In the genomic region with DNA sequence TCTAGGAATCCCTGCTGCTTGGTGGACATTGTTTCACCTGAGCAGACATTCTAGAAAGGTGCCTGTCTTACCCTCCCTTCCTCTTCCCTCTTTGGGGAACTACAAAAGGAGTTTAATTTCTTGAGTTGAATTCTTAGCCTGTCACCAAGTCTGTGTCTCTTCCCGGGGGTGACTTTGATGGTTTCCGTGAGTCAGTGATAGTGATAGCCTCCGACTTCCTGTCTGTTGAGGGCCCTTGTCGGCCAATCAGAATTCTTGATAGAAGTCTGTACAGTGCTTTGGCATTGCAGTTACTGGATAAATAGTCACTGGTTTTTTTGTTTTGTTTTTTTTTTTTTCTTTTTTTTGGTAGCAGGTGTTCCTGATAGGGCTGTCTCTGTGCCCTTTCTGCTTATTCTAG, we compare ENCODE assay signal across 13 mouse cellular contexts.
A peak's percentile ranks its signal among the peaks of the same experiment; 100 is the strongest.
DNase-seq lines count a peak whose midpoint lies in the region; ATAC-seq and TF ChIP-seq lines count a peak whose summit lies in the region.
"Had no signal": no experiment of that assay in that cellular context is flagged by ENCODE, and none has a peak within 500 bp of the region (broad histone marks: within the 10 kb centered on the region; RNA-seq: fewer than 3 reads in every experiment).

No protein-coding gene starts in this region.

- no peak for TF ChIP-seq CTCF in MEL (IDR thresholded peaks at IDR 0.05 in 2 of 3, conservative IDR thresholded peaks at IDR 0.05 in 1 of 3; ENCODE audit: control insufficient read depth in 1 of 3, insufficient read depth in 1 of 3, low read depth in 2 of 3, low read length in 3 of 3, poor library complexity in 1 of 3, severe bottlenecking in 1 of 3)
- no peak for TF ChIP-seq CTCF in midbrain, postnatal 0 days (IDR thresholded peaks at IDR 0.05)
- no peak for TF ChIP-seq CTCF in gastrocnemius, adult 2 months (IDR thresholded peaks at IDR 0.05)

- no peak overlapping the region for H3K9ac ChIP-seq in heart, embryonic 14.5 days (ENCODE audit: low read length)
- H3K9ac ChIP-seq in MEL (ENCODE audit: control insufficient read depth, low read depth, low read length, poor library complexity, severe bottlenecking) = peak overlapping the region; percentile 15
- no peak overlapping the region for H3K9ac ChIP-seq in midbrain, postnatal 0 days (replicated peaks; ENCODE audit: low read length, poor library complexity, severe bottlenecking)
- H3K9ac ChIP-seq: limb, embryonic 12.5 days; midbrain, embryonic 15.5 days; stomach, embryonic 15.5 days had no signal

- H3K9me3 ChIP-seq in heart, embryonic 14.5 days (ENCODE audit: control insufficient read depth, low read length) = no peaks in the 10 kb centered on the region
- no peaks in the 10 kb centered on the region for H3K9me3 ChIP-seq in MEL (replicated peaks; ENCODE audit: insufficient read depth, low read length)
- H3K9me3 ChIP-seq in midbrain, postnatal 0 days (ENCODE audit: low read length) = no peaks in the 10 kb centered on the region
- H3K9me3 ChIP-seq: limb, embryonic 12.5 days; midbrain, embryonic 15.5 days; stomach, embryonic 15.5 days had no signal

- no peak for TF ChIP-seq RAD21 in MEL (IDR thresholded peaks at IDR 0.05; ENCODE audit: low read depth, low read length)

- H3K27ac ChIP-seq in heart, embryonic 14.5 days (replicated peaks in 1 of 2; ENCODE audit: control insufficient read depth in 1 of 2, insufficient read depth in 1 of 2, low read depth in 2 of 2, low read length in 2 of 2) = peak overlapping the region; percentile 66 to 75
- peak overlapping the region; percentile 59 for H3K27ac ChIP-seq in MEL (ENCODE audit: control insufficient read depth, low read depth, low read length)
- H3K27ac ChIP-seq in midbrain, postnatal 0 days (ENCODE audit: low read depth, low read length) = no peak overlapping the region
- no peak overlapping the region for H3K27ac ChIP-seq in gastrocnemius, adult 2 months
- H3K27ac ChIP-seq: limb, embryonic 12.5 days; midbrain, embryonic 15.5 days; stomach, embryonic 15.5 days had no signal

- H3K4me2 ChIP-seq in heart, embryonic 14.5 days (ENCODE audit: low read length) = peak overlapping the region; percentile 17; the same call in 1 of the 2 replicates
- H3K4me2 ChIP-seq in midbrain, postnatal 0 days (ENCODE audit: low read depth, low read length, poor library complexity, severe bottlenecking) = no peak overlapping the region
- H3K4me2 ChIP-seq: limb, embryonic 12.5 days; midbrain, embryonic 15.5 days; stomach, embryonic 15.5 days had no signal

- no peaks in the 10 kb centered on the region for H3K36me3 ChIP-seq in heart, embryonic 14.5 days (ENCODE audit: control insufficient read depth, insufficient read depth, low read length)
- peaks cover 0 to 38% of the 10 kb centered on the region in 2 experiments; a peak in 2 of 4 replicates for H3K36me3 ChIP-seq in MEL (ENCODE audit: control insufficient read depth in 1 of 2, insufficient read depth in 2 of 2, low read length in 2 of 2)
- no peaks in the 10 kb centered on the region for H3K36me3 ChIP-seq in midbrain, postnatal 0 days (ENCODE audit: insufficient read depth, low read length)
- H3K36me3 ChIP-seq: midbrain, embryonic 15.5 days; stomach, embryonic 15.5 days had no signal

- H3K4me1 ChIP-seq in heart, embryonic 14.5 days (ENCODE audit: control insufficient read depth in 2 of 2, insufficient read depth in 2 of 2, low read length in 2 of 2) = peaks cover 5 to 34% of the 10 kb centered on the region in 2 experiments; a peak in 3 of 4 replicates
- H3K4me1 ChIP-seq in MEL (ENCODE audit: control insufficient read depth in 1 of 2, insufficient read depth in 2 of 2, low read length in 2 of 2) = peaks cover 10 to 16% of the 10 kb centered on the region in 2 experiments
- no peaks in the 10 kb centered on the region for H3K4me1 ChIP-seq in midbrain, postnatal 0 days (ENCODE audit: insufficient read depth, low read length)
- H3K4me1 ChIP-seq: midbrain, embryonic 15.5 days had no signal

- TF ChIP-seq EP300 in MEL (IDR thresholded peaks at IDR 0.05; ENCODE audit: low read depth in 1 of 2, low read length in 2 of 2) = peak; percentile 61 to 68

- no peak for ATAC-seq in heart, embryonic 14.5 days (ENCODE audit: insufficient number of reproducible peaks, insufficient read depth, low FRiP score, low read depth)
- ATAC-seq in hematopoietic stem cell, adult 5-6 weeks (replicated peaks in 1 of 2; ENCODE audit: insufficient read depth in 1 of 2, low FRiP score in 2 of 2, low TSS enrichment in 1 of 2, low read depth in 1 of 2, poor library complexity in 2 of 2, severe bottlenecking in 2 of 2) = peak; percentile 39 to 43
- ATAC-seq in monocyte, adult 5-6 weeks (replicated peaks; ENCODE audit: insufficient number of reproducible peaks, low FRiP score, low TSS enrichment, poor library complexity, severe bottlenecking) = peak; percentile 54
- no peak for ATAC-seq in midbrain, postnatal 0 days (ENCODE audit: low FRiP score)
- ATAC-seq: midbrain, embryonic 15.5 days had no signal

- no peak overlapping the region for H3K4me3 ChIP-seq in heart, embryonic 14.5 days (ENCODE audit: control insufficient read depth in 1 of 2, insufficient read depth in 1 of 2, low read depth in 1 of 2, low read length in 2 of 2)
- peak overlapping the region; percentile 13 to 37; a peak in 3 of 4 replicates for H3K4me3 ChIP-seq in MEL (ENCODE audit: control insufficient read depth in 1 of 2, insufficient read depth in 1 of 2, low read depth in 2 of 2, low read length in 2 of 2)
- H3K4me3 ChIP-seq in midbrain, postnatal 0 days (ENCODE audit: low read depth, low read length) = no peak overlapping the region
- no peak overlapping the region for H3K4me3 ChIP-seq in gastrocnemius, adult 2 months
- H3K4me3 ChIP-seq: limb, embryonic 12.5 days; midbrain, embryonic 15.5 days; stomach, embryonic 15.5 days had no signal

- intact Hi-C loops in gastrocnemius, adult 2 months (cut with DNase I) = loop anchor here (10.0 kb wide), 1 partner anchor 143 kb away; no protein-coding TSS in a partner anchor

- 20% methylated on average over 4 of the region's 4 CpGs for WGBS in heart, embryonic 14.5 days
- 88% methylated on average over 4 of the region's 4 CpGs for WGBS in midbrain, postnatal 0 days

- no peaks in the 10 kb centered on the region; the same call in 1 of the 2 replicates for H3K79me2 ChIP-seq in MEL (ENCODE audit: control insufficient read depth, insufficient read depth, low read length, poor library complexity)

- no peak; a peak in 1 of 4 replicates for TF ChIP-seq POLR2A in MEL (IDR thresholded peaks at IDR 0.05; ENCODE audit: control insufficient read depth in 1 of 2, insufficient read depth in 1 of 2, low read depth in 1 of 2, low read length in 2 of 2, poor library complexity in 1 of 2)

- no peaks in the 10 kb centered on the region for H3K27me3 ChIP-seq in heart, embryonic 14.5 days (ENCODE audit: control insufficient read depth, insufficient read depth, low read length)
- no peaks in the 10 kb centered on the region for H3K27me3 ChIP-seq in MEL (ENCODE audit: control insufficient read depth in 1 of 2, insufficient read depth in 2 of 2, low read length in 2 of 2)
- H3K27me3 ChIP-seq in midbrain, postnatal 0 days (ENCODE audit: insufficient read depth, low read length) = no peaks in the 10 kb centered on the region
- H3K27me3 ChIP-seq: limb, embryonic 12.5 days; midbrain, embryonic 15.5 days; stomach, embryonic 15.5 days had no signal

- DNase-seq in heart, adult 9 months (ENCODE audit: low spot score in 2 of 2) = no peak
- DNase-seq in MEL (ENCODE audit: low read depth, low spot score) = peak; percentile 88
- no peak for DNase-seq in midbrain, postnatal 0 days (ENCODE audit: low spot score)
- no peak for DNase-seq in gastrocnemius, adult 2 months
- DNase-seq in adrenal gland, adult (ENCODE audit: inconsistent age in 2 of 2, low spot score in 1 of 2) = no peak
- DNase-seq: adrenal gland, postnatal 25 days; embryo, embryonic 11 days had no signal

TF ChIP-seq in MEL, 35 proteins besides CTCF, POLR2A, EP300 and RAD21 (continues in another document):
- TF ChIP-seq SMC3 (IDR thresholded peaks at IDR 0.05; ENCODE audit: low read depth, low read length) = 0 out of 2 replicates have a peak, but pooled peaks have one; percentile 5
- TF ChIP-seq NELFE (IDR thresholded peaks at IDR 0.05; ENCODE audit: low read depth, low read length) = peak; percentile 37; the same call in 1 of the 2 replicates
- TF ChIP-seq TBP (IDR thresholded peaks at IDR 0.05; ENCODE audit: low read depth, low read length) = 0 out of 2 replicates have a peak, but pooled peaks have one; percentile 21
- TF ChIP-seq JUND (IDR thresholded peaks at IDR 0.05; ENCODE audit: low read depth, low read length) = peak; percentile 50; the same call in 1 of the 2 replicates
- peak; percentile 60 for TF ChIP-seq GATA1 (IDR thresholded peaks at IDR 0.05; ENCODE audit: low read depth, low read length)
- TF ChIP-seq UBTF (IDR thresholded peaks at IDR 0.05; ENCODE audit: borderline replicate concordance, insufficient read depth, low read depth, low read length) = no peak
- 0 out of 2 replicates have a peak, but pooled peaks have one; percentile 43 for TF ChIP-seq ZKSCAN1 (IDR thresholded peaks at IDR 0.05; ENCODE audit: low read depth, low read length)
- 0 out of 2 replicates have a peak, but pooled peaks have one; percentile 52 for TF ChIP-seq MAZ (IDR thresholded peaks at IDR 0.05; ENCODE audit: low read depth, low read length)
- TF ChIP-seq GABPA (IDR thresholded peaks at IDR 0.05; ENCODE audit: low read depth, low read length) = no peak
- TF ChIP-seq TCF12 (IDR thresholded peaks at IDR 0.05; ENCODE audit: low read depth, low read length) = 0 out of 2 replicates have a peak, but pooled peaks have one; percentile 20
- TF ChIP-seq ZC3H11A (IDR thresholded peaks at IDR 0.05; ENCODE audit: low read depth, low read length) = 0 out of 2 replicates have a peak, but pooled peaks have one; percentile 5
- no peak for TF ChIP-seq ZMIZ1 (IDR thresholded peaks at IDR 0.05; ENCODE audit: low read depth, low read length)
- TF ChIP-seq ETS1 (IDR thresholded peaks at IDR 0.05; ENCODE audit: low read depth, low read length) = peak; percentile 54; the same call in 1 of the 2 replicates
- TF ChIP-seq MYC (IDR thresholded peaks at IDR 0.05; ENCODE audit: low read depth, low read length) = peak; percentile 52
- 0 out of 2 replicates have a peak, but pooled peaks have one; percentile 26 for TF ChIP-seq KAT2A (conservative IDR thresholded peaks at IDR 0.05; ENCODE audit: low read depth, low read length)
- peak; percentile 36; the same call in 1 of the 2 replicates for TF ChIP-seq SIN3A (IDR thresholded peaks at IDR 0.05; ENCODE audit: low read length)
- 0 out of 2 replicates have a peak, but pooled peaks have one; percentile 29 for TF ChIP-seq MAFK (IDR thresholded peaks at IDR 0.05; ENCODE audit: borderline replicate concordance, low read depth, low read length)
- no peak for TF ChIP-seq NRF1 (IDR thresholded peaks at IDR 0.05; ENCODE audit: insufficient read depth, low read depth, low read length, poor library complexity, severe bottlenecking)
- TF ChIP-seq TAL1 (IDR thresholded peaks at IDR 0.05; ENCODE audit: low read length) = no peak
- TF ChIP-seq ELF1 (IDR thresholded peaks at IDR 0.05; ENCODE audit: low read depth, low read length) = peak; percentile 71
- peak; percentile 71 for TF ChIP-seq RCOR1 (IDR thresholded peaks at IDR 0.05; ENCODE audit: low read depth, low read length)

Comparison
In these comparisons a context has a peak if more than half of its experiments do, and no peak if none do; other contexts are left out.
1. ATAC-seq: peak in hematopoietic stem cell, adult 5-6 weeks (2 of 2) and monocyte, adult 5-6 weeks (single experiment); none in heart, embryonic 14.5 days (single experiment) and midbrain, postnatal 0 days (single experiment).
2. H3K27ac ChIP-seq: peak in heart, embryonic 14.5 days (2 of 2) and MEL (single experiment); none in midbrain, postnatal 0 days (single experiment) and gastrocnemius, adult 2 months (single experiment).
3. H3K4me3 ChIP-seq: peak in MEL (2 of 2); none in heart, embryonic 14.5 days (0 of 2), midbrain, postnatal 0 days (single experiment) and gastrocnemius, adult 2 months (single experiment).